ENCODE assay signal across 20 mouse cellular contexts in the genomic region with DNA sequence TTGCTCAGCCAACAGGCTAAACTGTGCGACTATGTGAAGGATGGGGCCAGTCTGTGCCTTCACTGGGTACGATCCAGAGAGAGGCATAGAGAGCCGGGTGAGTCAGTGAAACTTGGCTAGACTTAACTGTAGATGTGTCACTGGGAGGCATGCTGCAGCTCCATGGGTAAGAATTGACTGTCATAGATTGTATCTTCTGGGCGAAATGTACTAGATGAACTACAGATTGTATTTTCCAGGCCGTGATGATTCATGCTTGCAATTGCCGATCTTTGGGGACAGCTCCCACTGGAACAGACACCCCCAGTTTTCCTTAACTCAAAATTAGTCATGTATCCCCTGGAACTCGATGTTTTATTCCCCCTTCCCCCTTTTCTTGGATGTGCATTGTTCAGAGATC.
DNase-seq lines count a peak whose midpoint lies in the region; ATAC-seq lines count a peak whose summit lies in the region.
"Had no signal": no experiment of that assay in that cellular context is flagged by ENCODE, and none has a peak within 500 bp of the region (broad histone marks: within the 10 kb centered on the region; RNA-seq: fewer than 3 reads in every experiment).

No protein-coding gene starts in this region.

- ATAC-seq in liver, embryonic 11.5 days (replicated peaks; ENCODE audit: low FRiP score), result no peak
- ATAC-seq: inflammation-experienced regulatory T-cells, adult 6 months had no signal

- WGBS in liver, embryonic 11.5 days, result 85% methylated on average over 7 of the region's 7 CpGs

- no peak overlapping the region for H3K9ac ChIP-seq in liver, embryonic 11.5 days (ENCODE audit: low read depth, low read length)
- H3K9ac ChIP-seq: heart, embryonic 15.5 days; limb, embryonic 15.5 days; lung, embryonic 15.5 days; neural tube, embryonic 12.5 days had no signal

- H3K27ac ChIP-seq in liver, embryonic 11.5 days (ENCODE audit: low read depth, low read length), result no peak overlapping the region
- H3K27ac ChIP-seq: heart, embryonic 15.5 days; limb, embryonic 15.5 days; lung, embryonic 15.5 days; neural tube, embryonic 12.5 days; stomach, postnatal 0 days had no signal

- no peaks in the 10 kb centered on the region for H3K4me1 ChIP-seq in liver, embryonic 11.5 days (replicated peaks; ENCODE audit: control insufficient read depth, insufficient read depth, low read length)
- H3K4me1 ChIP-seq: heart, embryonic 15.5 days; limb, embryonic 15.5 days; lung, embryonic 15.5 days; megakaryocyte, embryonic 14.5 days; neural tube, embryonic 12.5 days had no signal

- no peaks in the 10 kb centered on the region for H3K36me3 ChIP-seq in liver, embryonic 11.5 days (ENCODE audit: control insufficient read depth, insufficient read depth, low read length)
- H3K36me3 ChIP-seq: heart, embryonic 15.5 days; limb, embryonic 15.5 days; lung, embryonic 15.5 days; neural tube, embryonic 12.5 days had no signal

- DNase-seq in adrenal gland, adult 2 months, result peak; percentile 63
- DNase-seq in adrenal gland, postnatal 4 days (ENCODE audit: low spot score in 2 of 2), result no peak
- DNase-seq in right cerebral cortex, adult 2 months (ENCODE audit: low spot score in 2 of 2), result peak; percentile 51 to 56
- no peak for DNase-seq in right cerebral cortex, postnatal 14 days
- peak; percentile 64 to 72 for DNase-seq in layer of hippocampus, adult 8-10 months (ENCODE audit: low spot score in 2 of 2)
- DNase-seq in telencephalon, adult 2 months (ENCODE audit: low read depth, low spot score), result peak; percentile 79
- DNase-seq in embryo, embryonic 10.5 days (ENCODE audit: low spot score), result no peak
- DNase-seq in liver, embryonic 11.5 days (ENCODE audit: low spot score), result no peak
- DNase-seq: cerebellum, adult 11 months; cerebellum, postnatal 36 days; heart, adult 11 months; kidney, adult 9 months; thymus, postnatal 36 days had no signal

- no peak overlapping the region for H3K4me3 ChIP-seq in liver, embryonic 11.5 days (ENCODE audit: low read depth, low read length)
- H3K4me3 ChIP-seq: heart, embryonic 15.5 days; limb, embryonic 15.5 days; lung, embryonic 15.5 days; megakaryocyte, embryonic 14.5 days; neural tube, embryonic 12.5 days had no signal

- H3K9me3 ChIP-seq in liver, embryonic 11.5 days (ENCODE audit: control insufficient read depth, low read length), result no peaks in the 10 kb centered on the region
- H3K9me3 ChIP-seq: heart, embryonic 15.5 days; limb, embryonic 15.5 days; lung, embryonic 15.5 days; neural tube, embryonic 12.5 days had no signal

- H3K27me3 ChIP-seq in liver, embryonic 11.5 days (replicated peaks; ENCODE audit: control insufficient read depth, insufficient read depth, low read length), result no peaks in the 10 kb centered on the region
- H3K27me3 ChIP-seq: heart, embryonic 15.5 days; lung, embryonic 15.5 days; megakaryocyte, embryonic 14.5 days; neural tube, embryonic 12.5 days had no signal

- no peak overlapping the region for H3K4me2 ChIP-seq in liver, embryonic 11.5 days
- H3K4me2 ChIP-seq: heart, embryonic 15.5 days; limb, embryonic 15.5 days; lung, embryonic 15.5 days; neural tube, embryonic 12.5 days had no signal

Comparison
In these comparisons a context has a peak if more than half of its experiments do, and no peak if none do; other contexts are left out.
1. DNase-seq: peak in adrenal gland, adult 2 months (single experiment), right cerebral cortex, adult 2 months (2 of 2), layer of hippocampus, adult 8-10 months (2 of 2) and telencephalon, adult 2 months (single experiment); none in adrenal gland, postnatal 4 days (0 of 2), right cerebral cortex, postnatal 14 days (single experiment), embryo, embryonic 10.5 days (single experiment) and liver, embryonic 11.5 days (single experiment).